Mouse (Mus musculus) liver, embryonic 18 days (tissue): ENCODE data around the gene Prpf4b. TPM values are rescaled to one million over a fixed set of nuclear protein-coding genes. Genes with fewer than 3 reads are reported as not detected.

Experiments used
- polyA plus RNA-seq: library from polyadenylated mRNA; depleted of rRNA; stranded (reverse); fragments of >200 nt; gene quantifications from 2 replicates; pipeline ENCODE4 v1.2.3, GENCODE M21; 2012; rRNA removed

Gene Prpf4b
- 41.2 and 50.6 TPM in 2 replicates for polyA plus RNA-seq

DNA sequence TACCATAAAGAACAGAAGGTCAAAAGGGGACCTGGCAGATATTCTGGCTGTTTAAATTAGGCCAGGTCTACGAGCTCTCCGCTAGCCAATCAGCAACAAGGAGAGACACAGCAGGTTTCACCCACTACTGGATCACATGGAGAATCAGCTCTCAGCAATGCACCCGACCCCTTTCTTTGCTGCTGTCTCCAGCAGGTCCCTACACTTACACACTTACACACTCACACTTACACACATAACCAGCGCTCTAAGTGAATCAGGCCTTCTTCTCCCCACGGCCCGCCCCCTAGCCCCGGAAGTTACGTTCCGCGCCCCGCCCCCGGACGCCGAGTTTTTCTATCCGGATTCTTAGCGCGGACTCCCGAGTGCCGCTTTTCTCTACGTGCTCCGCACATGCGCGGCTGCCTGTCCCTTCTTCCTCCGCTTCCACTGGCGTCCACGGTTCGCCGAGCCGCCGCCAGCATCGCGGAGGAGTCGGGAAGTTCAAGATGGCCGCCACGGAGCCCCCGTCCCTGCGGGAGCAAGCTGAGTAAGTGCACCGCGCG, at the start of gene Prpf4b:
Gene Prpf4b (plus strand): TSS at position 137 of the 545 bp plus-strand sequence.

DNA sequence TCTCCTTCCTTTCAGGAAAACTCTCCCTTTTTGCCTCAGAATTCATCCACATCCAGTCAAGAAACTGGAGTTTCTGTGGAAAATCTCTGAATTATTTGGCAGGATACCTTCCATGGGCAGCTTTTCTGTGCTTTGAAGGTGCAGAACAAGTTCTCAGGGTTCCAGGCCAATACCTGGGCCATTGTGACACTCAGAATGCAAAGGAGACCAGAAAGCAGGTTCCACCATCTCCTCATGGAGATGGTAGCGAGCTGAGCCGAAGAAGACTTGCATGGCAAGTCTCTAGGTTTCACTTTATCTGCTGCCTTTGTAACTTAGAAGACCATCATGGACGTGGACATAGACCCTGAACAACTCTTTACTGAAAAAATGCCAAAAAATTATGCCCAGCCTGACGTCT, 49.1 kb downstream of the Prpf4b start, which contains the start of the genes Fam217a and 4933417A18Rik:
Gene Fam217a (minus strand): TSS at position 101 of the 400 bp plus-strand sequence.
Gene 4933417A18Rik (plus strand): TSS at position 200 of the 400 bp plus-strand sequence.

Other genes starting within 250 kb of the Prpf4b start
- 41.8 and 57.7 TPM in 2 replicates for gene Pxdc1, start 221.8 kb upstream of the Prpf4b start, polyA plus RNA-seq
- gene Fam50b, start 140.5 kb upstream of the Prpf4b start, polyA plus RNA-seq = 0.65 and 0.97 TPM in 2 replicates
- 0.20 and 0.28 TPM in 2 replicates for gene Fam217a, start 49.0 kb downstream of the Prpf4b start, polyA plus RNA-seq
- gene 4933417A18Rik, start 49.1 kb downstream of the Prpf4b start, polyA plus RNA-seq = not detected in 2 replicates
- 0.06 and 0.13 TPM in 2 replicates for gene Eci3, start 88.5 kb downstream of the Prpf4b start, polyA plus RNA-seq
- 70.8 and 72.6 TPM in 2 replicates for gene Eci2, start 151.8 kb downstream of the Prpf4b start, polyA plus RNA-seq